Mouse (Mus musculus) hindbrain, embryonic 15.5 days (tissue): ENCODE measurements around the gene Ivd. TPM values are rescaled to one million over a fixed set of nuclear protein-coding genes. Genes with fewer than 3 reads are reported as not detected.

Experiments
- ATAC-seq: fragments of 200-750 bp; cut with Nextera tagmentation; 2 replicates; pipeline ENCODE4 v1.8.0; 2017; ENCODE audit warnings: low read depth, moderate number of reproducible peaks, moderate TSS enrichment; ENCODE audit not compliant: low FRiP score
- H3K27ac ChIP-seq: fragments of 300-500 bp; sonication (generic); replicated peaks from 2 replicates; pipeline ENCODE4 v1.5.1; 2015; ENCODE audit warnings: mild to moderate bottlenecking, inconsistent platforms
- H3K27me3 ChIP-seq: fragments of 300-500 bp; sonication (generic); 2 replicates; pipeline ENCODE4 v1.6.1; 2015; ENCODE audit warnings: control low read depth, inconsistent platforms
- H3K36me3 ChIP-seq: fragments of 300-500 bp; sonication (generic); 2 replicates; pipeline ENCODE4 v1.6.1; 2015; ENCODE audit warnings: control low read depth, inconsistent platforms
- H3K4me1 ChIP-seq: fragments of 300-500 bp; sonication (generic); replicated peaks from 2 replicates; pipeline ENCODE4 v1.6.1; 2015; ENCODE audit warnings: control low read depth, inconsistent platforms
- H3K4me2 ChIP-seq: fragments of 300-500 bp; sonication (generic); 2 replicates; pipeline ENCODE4 v1.6.1; 2015; ENCODE audit warnings: moderate library complexity, mild to moderate bottlenecking, inconsistent platforms
- H3K4me3 ChIP-seq: fragments of 300-500 bp; sonication (generic); 2 replicates; pipeline ENCODE4 v1.5.1; 2015; ENCODE audit warnings: mild to moderate bottlenecking, inconsistent platforms
- H3K9ac ChIP-seq: fragments of 300-500 bp; sonication (generic); 2 replicates; pipeline ENCODE4 v1.6.1; 2015; ENCODE audit warnings: inconsistent platforms
- H3K9me3 ChIP-seq: fragments of 300-500 bp; sonication (generic); 2 replicates; pipeline ENCODE4 v1.6.1; 2016; ENCODE audit warnings: control low read depth, inconsistent platforms
- WGBS: fragments of 180-500 bp; shearing (Covaris S2); methylation state at CpG from one replicate; pipeline ENCODE4 v1.1.7; 2015; 5-methylcytosine and 5-hydroxymethylcytosine counted together
- polyA plus RNA-seq: library from polyadenylated mRNA; unstranded; fragments of >200 nt; fragmentation: Nextera tagmentation; extraction: Ambion mirVana; gene quantifications from 2 replicates; pipeline ENCODE4 v1.2.1, GENCODE M21; 2015

Gene Ivd
- 45.4 and 51.8 TPM in 2 replicates for polyA plus RNA-seq

DNA sequence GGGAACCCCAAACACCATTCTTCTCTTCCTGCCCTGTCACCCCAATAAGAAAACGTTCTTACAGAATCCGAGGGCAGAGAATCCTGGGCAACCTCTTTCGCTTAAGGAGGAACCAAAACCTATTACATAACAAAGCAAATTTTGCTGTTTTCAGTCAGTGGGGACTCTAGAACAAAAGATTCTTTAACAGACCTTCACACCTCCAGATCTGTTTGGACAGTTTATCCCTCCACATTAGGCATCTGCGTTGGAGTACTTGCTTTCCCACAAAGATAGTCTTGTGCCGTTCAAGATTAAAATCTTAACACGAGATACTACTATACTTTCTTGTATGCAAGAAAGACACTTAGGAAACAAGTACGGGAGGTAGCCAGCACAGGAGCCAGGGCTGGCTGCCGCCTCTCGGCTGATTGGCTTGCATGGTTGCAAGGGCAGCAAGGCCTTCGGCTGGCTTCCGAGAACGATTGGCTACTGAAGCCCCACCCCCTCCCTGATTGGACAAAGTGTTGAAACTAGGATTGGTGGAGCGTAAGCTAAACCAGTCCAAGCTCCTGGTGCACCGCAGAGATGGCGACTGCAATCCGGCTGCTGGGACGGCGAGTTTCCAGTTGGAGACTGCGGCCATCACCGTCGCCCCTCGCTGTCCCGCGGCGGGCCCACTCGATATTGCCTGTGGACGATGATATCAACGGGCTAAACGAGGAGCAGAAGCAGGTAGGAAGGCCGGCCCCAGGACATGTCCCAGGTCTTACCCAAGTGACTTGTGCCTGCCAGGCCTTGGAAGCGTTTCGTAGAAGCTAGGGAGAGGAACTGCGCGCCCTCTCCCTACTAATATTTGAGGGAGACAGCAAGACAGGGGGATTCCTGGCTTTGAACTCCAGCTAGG lies at the start of gene Ivd:
Gene Ivd, plus strand, starts transcription at position 501 of the 886 bp plus-strand sequence.
- under 1% methylated on average over 34 of the region's 34 CpGs for WGBS
- peak; percentile 100 for ATAC-seq
- peak within 1 kb of the TSS; percentile 91 for H3K4me2 ChIP-seq
- H3K9ac ChIP-seq = peak within 1 kb of the TSS; percentile 55
- H3K4me3 ChIP-seq = peak within 1 kb of the TSS; percentile 65
- H3K36me3 ChIP-seq = no peaks in the 10 kb centered on the region
- H3K27ac ChIP-seq = peak within 1 kb of the TSS; percentile 79
- no peaks in the 10 kb centered on the region for H3K9me3 ChIP-seq
- no peaks in the 10 kb centered on the region for H3K27me3 ChIP-seq
- peaks cover 21% of the 10 kb centered on the region for H3K4me1 ChIP-seq

DNA sequence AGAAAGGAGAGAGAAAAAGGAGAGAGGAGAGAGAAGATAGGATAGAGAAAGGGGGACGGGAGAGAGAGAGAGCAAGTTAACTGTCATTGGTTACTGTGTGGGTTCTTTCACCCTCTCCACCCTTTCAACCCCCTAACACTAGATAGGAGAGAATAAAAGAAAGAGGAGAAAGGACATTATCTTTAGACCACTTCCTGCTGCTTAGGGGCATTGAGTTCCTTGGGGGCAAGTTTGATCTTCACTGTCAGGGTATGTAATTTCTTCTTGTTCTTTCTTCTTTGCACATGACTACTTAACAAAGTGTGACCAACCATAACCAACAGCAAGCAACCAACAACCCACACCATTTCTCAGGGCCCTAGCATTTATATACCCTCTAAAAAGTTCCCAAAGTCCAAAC lies 49.0 kb upstream of the Ivd start:
- Histone ChIP-seq H3K27me3 (no peaks in the 10 kb centered on the region), H3K4me3 (no peak overlapping the region), H3K4me1 (peaks cover 10% of the 10 kb centered on the region), H3K36me3 (no peaks in the 10 kb centered on the region), H3K4me2 (no peak overlapping the region), H3K9me3 (no peaks in the 10 kb centered on the region), H3K9ac (no peak overlapping the region), H3K27ac (no peak overlapping the region)
- 56% methylated on average over 1 of the region's 1 CpGs for WGBS
- no peak for ATAC-seq

DNA sequence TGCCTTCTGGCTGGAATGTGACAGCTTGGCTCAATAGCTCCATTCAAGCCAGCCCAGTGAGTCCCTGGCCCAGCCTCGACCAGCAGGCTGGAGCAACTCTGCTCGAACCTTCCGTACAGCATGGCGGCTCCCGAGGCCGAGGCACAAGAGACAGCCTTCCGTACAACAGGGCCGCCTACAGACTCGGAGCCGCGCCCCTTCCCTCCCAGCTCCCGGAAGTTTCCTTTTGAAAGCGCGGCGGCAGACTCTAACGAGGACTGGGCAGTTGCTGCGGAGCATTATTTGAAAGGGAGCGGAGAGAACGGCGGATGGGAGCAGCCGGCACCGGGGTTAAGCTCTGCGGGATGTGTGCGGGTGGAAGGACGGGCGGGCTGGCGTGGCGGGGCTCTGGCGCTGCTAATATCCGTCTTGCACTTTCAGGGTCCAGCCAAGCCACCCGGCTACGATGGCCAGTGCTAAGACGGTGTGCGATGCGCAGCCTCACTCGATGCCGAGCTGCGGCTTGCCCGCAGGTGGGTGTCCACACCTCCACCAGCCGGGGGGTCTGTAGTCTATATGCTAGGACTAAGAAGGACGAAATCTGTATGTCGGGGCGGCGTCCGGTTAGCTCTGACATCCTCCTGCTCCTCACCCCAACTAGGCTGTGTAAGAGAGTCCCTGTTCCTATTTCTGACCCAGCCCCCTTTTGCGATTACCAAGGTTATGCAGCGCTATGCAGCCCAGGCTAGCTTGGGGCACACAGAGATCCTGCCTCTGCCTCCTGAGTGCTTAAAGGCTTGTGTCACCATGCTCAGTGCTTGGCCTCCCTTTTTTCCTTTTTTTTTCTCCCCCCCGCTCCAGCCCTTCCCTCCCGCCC lies 47.5 kb upstream of the Ivd start, which contains the start of gene Knstrn:
Gene Knstrn, plus strand, starts transcription at position 23 of the 856 bp plus-strand sequence.
- H3K4me3 ChIP-seq = peak within 1 kb of the TSS; percentile 61
- H3K27ac ChIP-seq = no peak within 1 kb of the TSS
- 2% methylated on average over 49 of the region's 49 CpGs for WGBS
- ATAC-seq = peak; percentile 96
- H3K9ac ChIP-seq = peak within 1 kb of the TSS; percentile 37
- H3K27me3 ChIP-seq = no peaks in the 10 kb centered on the region
- H3K9me3 ChIP-seq = no peaks in the 10 kb centered on the region
- H3K4me1 ChIP-seq = peaks cover 10% of the 10 kb centered on the region
- no peaks in the 10 kb centered on the region for H3K36me3 ChIP-seq
- peak within 1 kb of the TSS; percentile 90 for H3K4me2 ChIP-seq

DNA sequence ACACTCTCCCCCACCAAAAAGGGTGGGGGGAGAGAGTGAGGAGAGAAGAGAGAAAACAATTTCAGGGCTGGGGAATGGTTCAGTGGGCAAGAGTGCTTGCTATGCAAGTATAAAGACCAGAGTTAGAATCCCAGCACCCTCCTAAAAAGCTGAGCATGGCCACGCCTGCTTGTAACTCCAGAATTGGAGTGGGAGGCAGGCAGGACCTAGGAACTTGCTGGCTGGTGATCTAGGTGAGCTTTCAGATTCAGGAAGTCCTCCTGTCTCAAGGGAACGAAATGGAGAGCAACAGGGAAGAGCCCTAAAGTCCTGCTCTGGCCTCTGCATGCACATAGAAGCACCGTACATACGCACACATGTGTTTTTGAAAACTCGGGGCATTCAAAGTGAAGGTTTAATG lies 39.0 kb upstream of the Ivd start:
- no peaks in the 10 kb centered on the region for H3K36me3 ChIP-seq
- 94% methylated on average over 5 of the region's 5 CpGs for WGBS
- H3K4me2 ChIP-seq = no peak overlapping the region
- no peak overlapping the region for H3K9ac ChIP-seq
- H3K9me3 ChIP-seq = no peaks in the 10 kb centered on the region
- H3K27me3 ChIP-seq = no peaks in the 10 kb centered on the region
- H3K27ac ChIP-seq = no peak overlapping the region
- no peak overlapping the region for H3K4me3 ChIP-seq
- ATAC-seq = no peak
- H3K4me1 ChIP-seq = no peaks in the 10 kb centered on the region

DNA sequence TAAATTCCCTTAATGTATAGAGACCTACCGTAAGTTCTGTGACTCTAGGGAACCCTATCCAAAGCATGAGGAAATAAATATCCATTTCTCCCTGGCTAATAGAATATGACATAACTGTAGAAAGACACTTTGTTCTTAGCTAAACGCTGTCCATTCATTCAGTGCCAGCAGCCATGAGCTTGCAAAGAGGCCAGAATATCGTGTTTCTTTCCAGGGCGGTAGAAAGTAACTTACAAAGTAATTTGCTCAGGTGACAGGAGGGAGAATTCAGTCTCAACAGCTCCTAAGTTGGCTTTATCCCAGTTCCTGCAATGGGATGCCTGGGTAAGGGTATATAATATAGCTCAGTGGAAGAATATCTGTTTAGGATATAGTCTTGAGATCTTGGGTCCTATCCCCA lies 37.4 kb upstream of the Ivd start:
- H3K9me3 ChIP-seq = no peaks in the 10 kb centered on the region
- no peak overlapping the region for H3K27ac ChIP-seq
- no peak overlapping the region for H3K4me2 ChIP-seq
- no peak for ATAC-seq
- H3K9ac ChIP-seq = no peak overlapping the region
- H3K4me1 ChIP-seq = no peaks in the 10 kb centered on the region
- H3K36me3 ChIP-seq = no peaks in the 10 kb centered on the region
- no peak overlapping the region for H3K4me3 ChIP-seq
- H3K27me3 ChIP-seq = no peaks in the 10 kb centered on the region
- 98% methylated on average over 4 of the region's 4 CpGs for WGBS

DNA sequence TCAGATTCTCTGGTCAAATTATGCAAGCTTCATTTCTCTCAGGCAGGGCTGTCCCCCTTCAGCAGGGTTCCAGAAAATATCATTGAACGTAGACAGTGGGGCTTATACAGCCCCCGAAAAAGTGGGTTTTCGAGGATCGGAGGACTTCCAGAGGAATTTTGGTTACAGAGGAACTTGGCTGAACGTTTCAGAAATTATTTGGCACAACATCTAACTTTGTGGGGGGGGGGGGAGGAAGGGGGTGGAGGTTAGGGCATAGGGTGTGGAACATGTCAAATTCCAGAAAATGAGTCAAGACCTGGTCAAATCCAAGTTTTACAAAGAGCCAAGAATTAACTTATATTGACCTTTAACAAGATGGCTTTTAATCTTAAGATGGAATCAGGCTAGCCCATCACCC lies 32.7 kb upstream of the Ivd start:
- Histone ChIP-seq H3K4me1 (no peaks in the 10 kb centered on the region), H3K4me3 (no peak overlapping the region), H3K27ac (no peak overlapping the region), H3K36me3 (no peaks in the 10 kb centered on the region), H3K4me2 (no peak overlapping the region), H3K9ac (no peak overlapping the region), H3K9me3 (no peaks in the 10 kb centered on the region), H3K27me3 (no peaks in the 10 kb centered on the region)
- WGBS = 93% methylated on average over 5 of the region's 5 CpGs
- no peak for ATAC-seq

DNA sequence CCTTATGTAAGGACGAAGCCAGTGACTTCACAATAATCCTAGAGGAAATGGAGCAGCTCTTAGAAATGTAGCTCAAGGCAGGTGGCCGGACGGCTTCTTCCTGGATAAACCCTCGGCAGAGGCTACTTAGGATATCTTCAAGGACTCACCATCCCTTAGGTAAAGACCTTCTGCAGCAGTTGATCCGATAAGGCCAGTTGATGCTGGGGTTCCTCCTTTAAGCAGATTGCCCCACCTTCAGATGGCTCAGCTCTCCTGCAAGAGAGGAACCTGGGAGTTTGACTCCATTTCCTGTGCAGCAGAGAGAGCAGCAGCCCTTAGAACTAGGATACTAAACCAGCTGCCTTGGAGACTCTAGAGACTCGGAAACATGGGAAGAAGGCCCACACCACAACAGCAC lies 27.7 kb upstream of the Ivd start:
- Histone ChIP-seq H3K4me3 (no peak overlapping the region), H3K4me1 (no peaks in the 10 kb centered on the region), H3K27ac (no peak overlapping the region), H3K27me3 (no peaks in the 10 kb centered on the region), H3K4me2 (no peak overlapping the region), H3K9me3 (no peaks in the 10 kb centered on the region), H3K9ac (no peak overlapping the region), H3K36me3 (no peaks in the 10 kb centered on the region)
- WGBS = 95% methylated on average over 6 of the region's 6 CpGs
- ATAC-seq = no peak

DNA sequence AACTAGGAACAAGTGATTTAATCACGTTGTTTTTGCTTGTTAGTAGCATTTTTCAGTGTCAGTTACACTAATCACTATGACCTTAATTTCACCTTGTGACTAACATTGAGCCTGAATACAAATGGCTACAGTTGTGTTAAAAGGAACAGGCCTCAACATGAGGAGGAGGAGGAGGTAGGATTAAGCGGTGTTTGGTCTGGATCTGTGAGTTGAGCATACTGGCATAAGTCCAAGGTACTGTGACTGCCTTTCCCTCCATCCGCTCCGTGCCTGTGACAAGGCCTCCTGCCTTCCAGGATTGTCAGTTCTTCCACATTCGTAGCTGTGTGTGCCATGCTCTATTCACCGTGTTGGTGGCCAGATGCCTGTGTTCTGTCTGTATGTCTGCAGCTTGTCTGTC lies 26.6 kb upstream of the Ivd start:
- Histone ChIP-seq H3K9ac (no peak overlapping the region), H3K27me3 (no peaks in the 10 kb centered on the region), H3K36me3 (no peaks in the 10 kb centered on the region), H3K9me3 (no peaks in the 10 kb centered on the region), H3K4me1 (no peaks in the 10 kb centered on the region), H3K27ac (no peak overlapping the region), H3K4me2 (no peak overlapping the region), H3K4me3 (no peak overlapping the region)
- 82% methylated on average over 6 of the region's 6 CpGs for WGBS
- ATAC-seq = no peak

DNA sequence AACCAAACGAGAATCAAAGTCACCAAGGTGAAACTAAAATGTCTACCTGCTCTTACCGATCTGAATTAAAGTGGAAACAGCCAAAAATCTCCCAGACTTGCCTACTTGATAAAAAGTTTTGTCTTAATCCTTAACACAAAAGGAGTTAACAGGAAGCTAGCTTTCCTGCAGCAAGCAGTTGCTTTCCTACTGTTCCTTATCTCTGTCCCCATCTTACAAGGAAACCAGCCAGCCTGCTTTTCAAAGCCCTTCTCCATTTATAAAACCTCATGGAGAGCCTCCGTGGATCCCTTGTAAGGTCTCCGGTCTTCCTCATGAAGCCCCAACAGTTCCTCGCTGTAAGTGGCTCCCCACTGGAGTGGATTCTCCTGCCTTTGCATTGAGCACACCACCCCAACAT lies 23.4 kb upstream of the Ivd start:
- Histone ChIP-seq H3K36me3 (no peaks in the 10 kb centered on the region), H3K9me3 (no peaks in the 10 kb centered on the region), H3K4me2 (no peak overlapping the region), H3K9ac (no peak overlapping the region), H3K27ac (no peak overlapping the region), H3K4me1 (no peaks in the 10 kb centered on the region), H3K27me3 (no peaks in the 10 kb centered on the region), H3K4me3 (no peak overlapping the region)
- 63% methylated on average over 5 of the region's 5 CpGs for WGBS
- ATAC-seq = no peak

DNA sequence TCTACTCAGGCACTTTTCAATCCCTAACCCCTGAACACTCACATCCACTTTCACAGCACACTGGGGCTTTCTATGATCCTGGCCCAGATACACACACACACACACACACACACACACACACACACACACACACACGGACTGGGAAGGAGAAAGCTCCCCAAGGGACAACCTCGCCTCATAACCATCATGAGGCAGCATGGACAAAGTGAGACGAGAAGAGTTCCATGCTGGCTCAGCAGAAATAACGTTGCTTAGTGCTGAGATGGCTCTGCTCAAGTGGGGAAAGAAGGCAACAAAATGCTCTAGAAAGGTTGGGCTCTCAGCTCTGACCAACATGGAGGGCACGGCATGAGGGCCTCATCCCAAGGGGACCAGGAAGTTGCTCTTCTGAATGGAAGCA lies 20.6 kb upstream of the Ivd start:
- Histone ChIP-seq H3K9me3 (no peaks in the 10 kb centered on the region), H3K27me3 (no peaks in the 10 kb centered on the region), H3K36me3 (no peaks in the 10 kb centered on the region), H3K9ac (no peak overlapping the region), H3K4me2 (no peak overlapping the region), H3K27ac (no peak overlapping the region), H3K4me1 (no peaks in the 10 kb centered on the region), H3K4me3 (no peak overlapping the region)
- ATAC-seq = no peak
- WGBS = 77% methylated on average over 5 of the region's 5 CpGs

DNA sequence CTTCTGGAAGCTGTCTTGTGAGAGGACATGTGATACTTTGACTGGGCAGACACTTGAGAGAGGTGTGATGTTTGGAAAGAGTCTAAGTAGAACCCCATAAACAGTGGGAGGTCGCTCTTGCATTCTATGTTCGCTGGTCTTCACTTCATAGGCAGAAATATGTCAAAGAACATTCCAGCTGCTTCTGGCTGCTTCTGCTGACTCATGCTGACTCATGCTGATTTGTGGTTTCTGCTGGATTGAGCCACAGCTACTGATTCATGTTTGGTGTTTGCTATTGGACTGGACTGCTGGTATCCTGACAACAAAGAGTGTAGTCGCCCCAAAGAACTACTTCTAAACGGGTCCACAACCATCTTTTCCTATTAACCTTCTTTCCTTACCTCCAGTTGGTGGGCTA lies 20.0 kb upstream of the Ivd start:
- Histone ChIP-seq H3K4me1 (no peaks in the 10 kb centered on the region), H3K4me3 (no peak overlapping the region), H3K36me3 (no peaks in the 10 kb centered on the region), H3K9ac (no peak overlapping the region), H3K9me3 (no peaks in the 10 kb centered on the region), H3K27ac (no peak overlapping the region), H3K27me3 (no peaks in the 10 kb centered on the region), H3K4me2 (no peak overlapping the region)
- ATAC-seq = no peak
- 89% methylated on average over 4 of the region's 4 CpGs for WGBS

DNA sequence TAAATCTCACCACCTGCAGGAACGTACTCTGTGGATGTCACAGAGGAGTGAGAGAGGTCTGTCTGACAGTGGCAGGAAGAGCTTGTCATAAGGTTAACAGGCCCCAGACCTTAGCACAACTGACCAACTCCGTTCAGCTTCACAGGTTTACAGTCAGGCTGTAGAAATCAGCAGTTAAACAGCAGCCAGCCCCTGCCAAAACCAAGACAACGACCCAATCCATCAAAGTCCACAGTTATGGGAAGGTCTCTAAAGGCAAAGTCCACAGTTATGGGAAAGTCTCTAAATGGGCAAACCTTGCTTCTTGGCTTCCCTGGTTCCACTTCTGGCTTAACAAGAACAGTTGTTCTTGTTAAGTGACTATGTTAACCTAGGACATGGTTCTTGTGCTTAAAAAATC lies 17.3 kb upstream of the Ivd start:
- ATAC-seq = no peak
- Histone ChIP-seq H3K4me1 (no peaks in the 10 kb centered on the region), H3K4me2 (no peak overlapping the region), H3K4me3 (no peak overlapping the region), H3K9ac (no peak overlapping the region), H3K27ac (no peak overlapping the region), H3K36me3 (no peaks in the 10 kb centered on the region), H3K9me3 (no peaks in the 10 kb centered on the region), H3K27me3 (no peaks in the 10 kb centered on the region)
- 87% methylated on average over 3 of the region's 3 CpGs for WGBS
